Mouse (Mus musculus) naive thymus-derived CD4-positive, alpha-beta T cell, adult 2 months (primary cell): ENCODE results near the gene Ankrd28.
A peak's percentile ranks its signal among the peaks of the same experiment; 100 is the strongest.

ENCODE experiments used
- DNase-seq: peaks from one replicate; pipeline ENCODE4 v3.0.0-alpha.2; 2011; ENCODE audit warnings: low read depth

The Ankrd28 gene

GRCm38 (mm10) chr14:31665566-31665940 is 164.9 kb downstream of the Ankrd28 start:
- DNase-seq, result no peak

DNA sequence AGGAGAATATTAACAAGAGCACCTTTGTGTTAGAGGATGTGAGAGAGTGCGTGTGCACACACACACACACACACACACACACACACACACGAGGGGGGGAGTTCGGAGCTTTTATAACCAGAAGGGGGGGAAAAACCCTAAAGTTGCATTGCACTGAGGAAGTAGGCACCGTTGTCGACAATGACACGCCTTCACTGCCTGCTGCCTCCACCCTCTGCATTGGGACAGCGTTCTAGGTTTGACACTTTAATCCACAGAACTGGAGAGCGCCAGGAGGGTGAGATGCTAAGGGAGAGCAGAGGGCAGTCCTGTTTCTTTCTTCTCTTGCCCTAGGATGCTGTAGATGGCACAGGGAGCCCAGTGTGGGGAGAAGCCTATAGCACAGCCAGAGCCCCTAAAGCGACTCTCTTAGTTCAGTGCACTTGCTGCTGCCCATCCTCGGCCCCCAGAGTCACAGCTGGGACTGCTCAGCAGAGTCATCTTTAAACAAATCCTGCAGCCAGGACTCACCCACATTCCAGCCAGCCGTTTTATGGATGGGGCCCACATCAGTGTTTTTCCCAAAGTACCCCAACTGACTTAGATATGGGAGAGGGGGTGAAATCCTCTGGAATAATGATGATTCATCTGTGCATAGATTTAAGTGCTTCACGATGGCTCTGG is 165.4 kb downstream of the Ankrd28 start:
- DNase-seq, result peak; percentile 75

DNA sequence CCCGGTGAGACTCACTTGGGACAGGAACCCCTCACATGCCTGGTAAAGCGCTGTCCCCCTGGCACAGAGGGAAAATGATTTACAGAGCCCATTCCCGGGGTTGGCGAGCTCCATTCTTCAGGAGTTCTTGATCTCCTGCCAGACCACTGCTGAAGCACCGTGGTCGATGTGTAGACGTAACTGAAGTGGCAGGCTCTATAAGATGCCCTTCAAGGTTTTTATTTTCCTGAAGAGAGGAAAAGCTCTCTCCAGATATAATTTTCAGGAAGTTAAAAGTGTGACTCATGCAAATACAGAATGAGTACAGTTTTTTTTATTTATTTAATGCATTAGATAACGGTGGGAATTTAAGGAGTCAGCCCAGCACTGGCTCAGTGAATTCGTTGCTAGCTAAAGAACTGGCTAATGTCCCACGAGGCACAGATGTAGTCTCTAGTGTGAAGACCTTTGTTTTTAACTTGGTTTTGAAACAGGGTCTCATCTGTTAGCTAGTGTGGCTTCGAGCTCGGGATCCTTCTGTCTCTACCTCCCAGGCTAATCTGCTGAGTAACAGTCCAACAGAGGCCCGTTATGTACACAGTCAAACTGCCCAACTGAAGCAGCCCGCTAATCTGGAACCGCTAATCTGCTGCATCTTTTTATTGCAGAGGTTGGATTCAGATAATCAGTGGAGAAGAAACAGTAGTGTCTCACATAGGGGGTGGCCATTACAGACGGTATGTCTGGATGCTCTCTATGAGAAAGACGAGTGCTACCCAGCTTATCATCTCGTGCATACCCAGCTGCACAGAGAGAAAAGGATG is 166.2 kb downstream of the Ankrd28 start:
- no peak for DNase-seq

- no peak for DNase-seq
Observed at GRCm38 (mm10) chr14:31663376-31664099, 166.9 kb downstream of the Ankrd28 start.

DNA sequence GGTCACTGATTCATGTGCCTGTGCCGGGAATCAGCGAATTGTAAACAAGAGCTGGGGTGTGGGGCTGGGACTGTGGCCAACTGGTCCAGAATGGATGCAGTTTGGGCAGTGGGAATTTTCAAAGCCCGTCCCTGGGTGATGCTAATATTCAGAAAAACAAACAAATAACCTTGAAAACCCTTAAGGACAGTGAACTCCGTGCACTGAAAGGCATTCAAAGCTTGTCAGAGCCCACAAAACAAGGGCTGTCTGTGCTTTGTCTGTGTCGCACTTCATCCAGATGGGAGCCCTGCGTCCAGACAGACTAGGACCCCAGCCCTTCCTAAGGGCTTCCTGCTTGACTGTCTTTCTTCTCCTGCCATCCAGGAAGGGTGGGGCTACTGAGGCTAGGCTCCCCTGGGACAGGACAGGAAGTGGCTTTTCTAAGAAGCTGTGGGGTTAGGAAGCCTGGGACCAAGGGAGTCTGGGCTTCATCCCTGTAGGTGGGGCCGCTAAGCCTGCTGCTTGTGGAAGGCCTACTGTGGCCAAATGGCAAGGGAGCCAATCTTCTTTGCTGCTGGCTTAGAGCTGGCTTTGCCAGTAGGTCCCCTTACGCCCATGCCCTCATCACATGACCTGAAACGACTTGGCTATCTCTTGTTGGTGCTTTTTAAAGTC is 167.8 kb downstream of the Ankrd28 start:
- peak; percentile 44 for DNase-seq

DNA sequence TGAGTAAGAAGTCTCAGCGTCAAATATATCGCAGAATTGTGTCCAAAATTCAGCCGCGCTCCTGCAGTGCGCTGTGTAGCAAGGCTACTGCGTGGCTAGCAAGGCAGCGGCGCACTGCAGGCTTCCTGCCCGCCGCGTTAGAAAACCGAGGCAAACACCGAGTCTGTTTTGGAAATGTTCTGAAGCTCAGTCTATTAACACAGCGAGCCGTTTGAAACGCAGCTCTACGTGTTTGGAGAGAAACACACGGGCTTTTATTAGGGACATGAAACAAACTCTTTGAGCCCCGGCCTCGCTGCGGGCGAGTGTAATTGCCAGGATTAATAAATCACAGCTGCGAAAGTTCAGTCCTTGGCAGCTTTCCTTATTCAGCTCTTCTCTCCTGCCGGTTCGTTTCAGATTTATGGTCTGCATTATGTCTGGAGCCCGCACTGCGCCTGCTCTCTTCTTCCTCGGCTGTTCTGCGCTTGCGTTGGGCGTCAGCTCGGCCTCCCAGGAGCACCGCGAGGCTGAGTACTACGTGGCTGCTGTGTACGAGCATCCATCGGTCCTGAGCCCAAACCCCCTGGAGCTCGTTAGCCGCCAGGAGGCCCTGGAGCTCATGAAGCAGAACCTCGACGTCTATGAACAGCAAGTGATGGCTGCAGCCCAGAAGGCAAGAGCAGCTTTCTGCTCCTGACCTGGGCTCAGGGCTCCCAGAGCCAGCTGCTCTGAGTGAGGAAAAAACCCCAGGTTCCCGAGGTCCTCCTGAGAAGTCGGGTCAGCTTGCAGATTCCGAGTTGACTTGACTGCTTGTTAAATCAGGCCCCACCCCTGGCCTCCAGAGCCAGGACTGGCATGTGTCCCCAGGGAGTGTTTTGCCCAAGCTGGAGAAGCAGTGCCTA is 168.5 kb downstream of the Ankrd28 start:
- peak; percentile 86 for DNase-seq

DNA sequence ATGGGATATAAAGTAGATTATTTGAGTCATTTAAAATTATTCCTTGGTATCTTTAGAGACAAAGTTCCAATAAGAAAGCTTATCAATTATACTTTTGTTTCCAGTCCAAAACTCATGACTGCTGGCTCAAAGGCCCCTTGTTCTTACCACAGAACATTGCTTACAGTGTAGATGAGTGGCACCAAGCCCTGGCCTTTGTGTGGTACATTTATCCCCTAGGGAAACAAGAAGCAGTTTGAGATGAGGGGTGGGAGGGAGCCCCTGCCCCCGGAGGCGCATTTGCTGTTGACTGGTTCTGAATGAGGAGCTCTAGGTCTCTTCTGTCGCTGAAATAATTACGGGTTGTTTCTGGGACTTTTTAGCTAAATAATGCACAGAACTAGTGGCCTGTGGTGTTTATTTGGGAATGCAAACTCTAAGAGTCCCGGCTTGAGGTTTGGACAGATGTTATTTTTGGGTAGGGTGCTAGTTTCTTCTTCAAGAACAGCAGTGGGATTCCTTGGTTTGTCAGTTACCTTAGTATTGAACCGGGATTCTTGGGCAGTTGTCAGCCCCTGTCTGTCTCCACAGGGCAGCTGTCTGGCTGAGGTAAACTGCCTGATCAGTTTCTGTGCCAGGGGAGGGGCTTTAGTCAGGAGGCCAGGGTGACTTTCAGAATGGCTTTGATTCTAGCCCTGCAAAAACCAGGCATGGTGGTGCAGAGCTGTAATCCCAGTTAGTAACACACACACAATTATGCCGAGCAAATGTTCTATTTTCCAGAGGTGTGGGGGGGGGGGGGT is 169.9 kb downstream of the Ankrd28 start:
- DNase-seq, result no peak

GRCm38 (mm10) chr14:31659501-31660181 is 170.8 kb downstream of the Ankrd28 start:
- DNase-seq, result no peak

GRCm38 (mm10) chr14:31658126-31658680 is 172.2 kb downstream of the Ankrd28 start:
- DNase-seq, result no peak

GRCm38 (mm10) chr14:31656857-31657645 is 173.4 kb downstream of the Ankrd28 start:
- DNase-seq, result peak; percentile 86

- no peak for DNase-seq
Observed at GRCm38 (mm10) chr14:31656386-31656785, 174.1 kb downstream of the Ankrd28 start.

GRCm38 (mm10) chr14:31655406-31655805 is 175.0 kb downstream of the Ankrd28 start:
- no peak for DNase-seq

DNA sequence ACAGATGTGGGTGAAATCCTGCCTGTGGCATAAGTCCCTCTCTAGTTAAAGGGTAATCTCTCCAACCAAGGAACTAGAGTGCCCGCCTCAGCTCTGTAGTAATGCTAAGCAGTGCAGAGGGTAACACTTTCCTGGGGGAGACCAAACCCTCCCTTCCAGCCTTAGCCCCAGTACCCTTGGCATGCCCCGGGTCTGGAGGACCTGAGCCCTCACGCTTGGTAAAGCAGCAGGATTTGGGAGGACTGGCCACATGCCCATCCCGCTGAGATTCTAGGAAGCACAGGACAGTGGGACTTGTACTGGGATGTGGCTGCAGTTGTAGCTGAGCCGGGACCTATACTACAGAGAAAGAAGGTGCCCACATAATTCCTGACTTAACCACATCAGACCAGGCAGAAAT is 175.6 kb downstream of the Ankrd28 start:
- DNase-seq, result no peak

GRCm38 (mm10) chr14:31653101-31653875 is 177.2 kb downstream of the Ankrd28 start:
- no peak for DNase-seq

DNA sequence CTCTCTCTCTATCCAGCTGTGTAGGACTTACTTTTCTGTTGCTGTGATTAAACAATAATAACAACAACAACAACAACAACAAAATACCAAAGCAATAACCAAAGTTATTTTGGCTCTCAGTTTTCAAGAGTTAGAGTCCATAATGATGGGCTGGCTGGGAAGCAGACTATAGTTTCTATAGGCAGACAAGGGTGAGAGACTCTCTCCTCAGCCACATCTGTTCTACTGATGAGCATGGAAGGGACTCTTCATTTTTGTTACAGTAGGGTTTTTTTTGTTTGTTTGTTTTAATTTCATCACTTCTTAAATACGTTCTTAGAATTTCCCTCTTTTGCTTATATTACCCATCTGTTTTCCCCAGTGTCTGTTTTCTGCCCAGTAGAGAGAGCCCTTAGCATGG is 177.8 kb downstream of the Ankrd28 start:
- no peak for DNase-seq

DNA sequence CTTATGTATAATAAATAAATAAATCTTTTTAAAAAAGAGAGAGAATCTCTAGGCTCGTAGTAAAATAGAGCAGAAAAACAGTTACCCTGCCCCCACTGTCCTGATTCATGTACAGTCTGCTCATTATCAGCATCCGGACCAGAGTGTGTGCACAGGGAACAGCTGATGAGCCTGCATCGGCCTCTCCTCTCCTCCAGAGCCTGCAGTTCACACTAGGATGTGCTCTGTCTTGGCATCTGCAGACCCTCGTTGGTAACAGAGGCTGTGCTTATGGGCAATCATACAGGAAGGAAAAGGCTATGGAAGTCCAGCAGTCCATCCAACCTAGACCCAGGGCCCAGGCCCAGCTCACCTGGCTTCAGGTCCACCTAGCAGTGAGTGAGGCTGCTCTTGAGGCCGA is 178.3 kb downstream of the Ankrd28 start:
- DNase-seq, result no peak

GRCm38 (mm10) chr14:31651206-31651605 is 179.2 kb downstream of the Ankrd28 start:
- DNase-seq, result no peak

DNA sequence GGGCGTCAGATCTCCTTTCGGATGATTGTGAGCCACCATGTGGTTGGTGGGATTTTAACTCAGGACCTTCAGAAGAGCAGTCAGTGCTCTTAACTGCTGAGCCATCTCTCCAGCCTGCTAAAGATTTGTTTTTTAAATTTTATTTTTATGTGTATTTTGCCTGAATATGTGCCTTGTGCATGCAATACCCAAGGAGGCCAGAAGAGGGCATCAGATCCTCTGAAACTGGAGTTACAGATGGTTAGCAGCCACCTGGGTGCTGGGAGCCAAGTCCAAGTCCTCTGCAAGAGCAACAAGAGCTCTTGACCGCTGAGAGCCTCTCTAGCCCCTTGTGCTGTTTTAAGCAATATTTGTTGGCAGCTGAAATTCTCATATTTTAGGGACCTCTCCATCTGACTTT is 180.1 kb downstream of the Ankrd28 start:
- DNase-seq, result no peak
